Mouse (Mus musculus) heart, postnatal 36 days (tissue): ENCODE data around the gene Tubgcp3. TPM values are rescaled to one million over a fixed set of nuclear protein-coding genes. Genes with fewer than 3 reads are reported as not detected.

Experiments used
- microRNA-seq, 2 experiments: library from miRNA; unstranded; fragments of <30 nt; microRNA quantifications; one replicate each; pipeline ENCODE4 v1.2.0; 2021; ENCODE audit warnings: borderline number of aligned reads in 2 of 2
- total RNA-seq, 2 experiments: library from RNA; stranded (reverse); gene quantifications; 2 replicates each; pipeline ENCODE4 v1.2.3; 2021

The Tubgcp3 gene
- total RNA-seq, 2 experiments from 2014 or later, result 12.4 to 14.0 TPM

Small RNAs within 50 kb of the gene (microRNA-seq; reads per million reads assigned to microRNA genes)
- gene Gm26483, result 0 reads per million in 2 experiments

Other genes starting within 250 kb of the Tubgcp3 start
- not detected for gene Spaca7, start 99.2 kb downstream of the Tubgcp3 start, total RNA-seq
- gene Atp11a, start 84.8 kb upstream of the Tubgcp3 start, total RNA-seq, result 10 to 100 TPM; 77.9 to 88.4 TPM
- gene Mcf2l, start 201.6 kb upstream of the Tubgcp3 start, total RNA-seq, result 10 to 100 TPM; 53.3 to 77.9 TPM